Mouse (Mus musculus) ES-Bruce4 (cell line): ENCODE measurements around the gene Lsg1.

Source experiments
- CTCF ChIP-seq: IDR thresholded peaks from one replicate; pipeline ENCODE4 v1.8.1; 2011; ENCODE audit warnings: low read depth, low read length
- POLR2A ChIP-seq: IDR thresholded peaks from one replicate; pipeline ENCODE4 v1.8.1; 2011; ENCODE audit warnings: low read length; ENCODE audit not compliant: insufficient read depth

DNA sequence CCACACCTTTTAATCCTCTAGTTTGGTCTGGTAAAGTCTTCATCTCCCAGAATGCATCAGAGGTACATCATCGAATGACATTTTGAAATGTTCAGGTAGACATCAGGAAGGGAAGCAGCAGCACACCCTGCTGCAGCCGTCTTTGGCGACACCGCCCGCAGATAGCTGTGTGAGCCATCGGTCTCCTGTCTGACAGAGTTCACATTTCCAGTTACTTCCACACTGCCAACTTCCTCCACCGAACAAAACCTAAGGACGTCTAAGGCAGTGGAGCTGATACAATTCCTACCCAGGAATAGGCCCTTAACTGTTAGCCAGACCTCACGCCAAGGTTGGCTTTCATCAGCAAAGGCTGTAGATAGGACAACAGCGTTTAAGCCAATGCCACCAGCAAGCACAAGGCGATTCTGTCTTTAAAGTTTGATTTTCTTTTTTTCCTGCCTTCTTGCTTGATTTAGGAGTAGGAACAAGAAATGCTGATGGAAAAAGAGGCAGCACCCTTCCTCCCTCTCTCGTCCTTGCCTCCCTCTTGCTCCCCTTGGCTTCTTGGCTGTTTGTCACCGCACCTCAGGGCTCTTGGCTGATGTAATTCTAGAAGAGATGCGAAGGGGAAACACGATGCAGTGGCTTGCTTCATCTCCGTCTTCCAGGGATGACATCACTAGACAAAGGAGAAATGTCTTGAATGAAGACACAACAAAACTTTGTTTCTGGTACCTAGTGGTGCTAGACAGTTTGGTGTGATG is 16.8 kb upstream of the Lsg1 start:
- TF ChIP-seq CTCF: no peak
- TF ChIP-seq POLR2A: no peak
